11 mouse cellular contexts compared by ENCODE assay signal in genomic region chrX:100395026-100395425, GRCm38 (mm10). TPM values are rescaled to one million over a fixed set of nuclear protein-coding genes. Genes with fewer than 3 reads are reported as not detected.
DNase-seq lines count a peak whose midpoint lies in the region; ATAC-seq and TF ChIP-seq lines count a peak whose summit lies in the region.
"Had no signal": no experiment of that assay in that cellular context is flagged by ENCODE, and none has a peak within 500 bp of the region (broad histone marks: within the 10 kb centered on the region; RNA-seq: fewer than 3 reads in every experiment).

No protein-coding gene starts in this region.

- no peak overlapping the region for H3K4me2 ChIP-seq in forebrain, postnatal 0 days (ENCODE audit: low read depth)
- H3K4me2 ChIP-seq in forebrain, embryonic 14.5 days (ENCODE audit: low read length), result no peak overlapping the region
- no peak overlapping the region for H3K4me2 ChIP-seq in stomach, postnatal 0 days (replicated peaks; ENCODE audit: low read depth)
- H3K4me2 ChIP-seq: embryonic facial prominence, embryonic 13.5 days had no signal

- no peaks in the 10 kb centered on the region for H3K27me3 ChIP-seq in forebrain, postnatal 0 days (ENCODE audit: insufficient read depth, low read length)
- no peaks in the 10 kb centered on the region for H3K27me3 ChIP-seq in forebrain, embryonic 14.5 days (replicated peaks; ENCODE audit: control insufficient read depth, insufficient read depth, low read length)
- no peaks in the 10 kb centered on the region for H3K27me3 ChIP-seq in stomach, postnatal 0 days (ENCODE audit: control insufficient read depth, insufficient read depth, low read length)

- peak; percentile 25 for TF ChIP-seq CTCF in forebrain, postnatal 0 days (IDR thresholded peaks at IDR 0.05; ENCODE audit: low read depth)
- TF ChIP-seq CTCF in stomach, postnatal 0 days (IDR thresholded peaks at IDR 0.05; ENCODE audit: low read depth), result peak; percentile 67

- 85% methylated on average over 8 of the region's 8 CpGs for WGBS in forebrain, postnatal 0 days
- 81% methylated on average over 8 of the region's 8 CpGs for WGBS in forebrain, embryonic 14.5 days
- 85% methylated on average over 8 of the region's 8 CpGs for WGBS in stomach, postnatal 0 days

- no peak for DNase-seq in forebrain, postnatal 0 days
- DNase-seq in forebrain, embryonic 14.5 days (ENCODE audit: low spot score), result no peak
- peak; percentile 5 for DNase-seq in retina, postnatal 1 day
- DNase-seq in retina, embryonic 14.5 days (ENCODE audit: low spot score), result no peak
- peak; percentile 33 for DNase-seq in stomach, postnatal 0 days (ENCODE audit: low spot score)
- DNase-seq in frontal cortex, adult 2 months (ENCODE audit: extremely low spot score in 1 of 2, low spot score in 1 of 2), result no peak
- no peak for DNase-seq in ovary, postnatal 14 days (ENCODE audit: low spot score)

- ATAC-seq in forebrain, postnatal 0 days, result no peak
- ATAC-seq in forebrain, embryonic 14.5 days, result no peak
- peak; percentile 87 for ATAC-seq in granulocyte monocyte progenitor cell, adult 5-6 weeks (replicated peaks; ENCODE audit: poor library complexity, severe bottlenecking)
- ATAC-seq in stomach, postnatal 0 days (ENCODE audit: low FRiP score, low TSS enrichment), result no peak

- TF ChIP-seq EP300 in stomach, postnatal 0 days (optimal IDR thresholded peaks at IDR 0.05), result no peak

- H3K4me3 ChIP-seq in forebrain, postnatal 0 days (ENCODE audit: low read depth, low read length), result no peak overlapping the region
- H3K4me3 ChIP-seq in forebrain, embryonic 14.5 days (ENCODE audit: low read depth, low read length), result no peak overlapping the region
- no peak overlapping the region for H3K4me3 ChIP-seq in stomach, postnatal 0 days (ENCODE audit: low read depth, low read length)
- H3K4me3 ChIP-seq: embryonic facial prominence, embryonic 13.5 days had no signal

- H3K9me3 ChIP-seq in forebrain, postnatal 0 days (ENCODE audit: low read length), result no peaks in the 10 kb centered on the region
- no peaks in the 10 kb centered on the region for H3K9me3 ChIP-seq in forebrain, embryonic 14.5 days (replicated peaks; ENCODE audit: control insufficient read depth, low read length)
- H3K9me3 ChIP-seq in stomach, postnatal 0 days (ENCODE audit: control insufficient read depth, low read length), result no peaks in the 10 kb centered on the region
- H3K9me3 ChIP-seq: embryonic facial prominence, embryonic 13.5 days had no signal

- H3K36me3 ChIP-seq in forebrain, postnatal 0 days (ENCODE audit: insufficient read depth), result no peaks in the 10 kb centered on the region
- no peaks in the 10 kb centered on the region for H3K36me3 ChIP-seq in forebrain, embryonic 14.5 days (ENCODE audit: control insufficient read depth, insufficient read depth, low read length)
- H3K36me3 ChIP-seq in stomach, postnatal 0 days (ENCODE audit: control insufficient read depth, insufficient read depth, low read length), result no peaks in the 10 kb centered on the region
- H3K36me3 ChIP-seq: embryonic facial prominence, embryonic 13.5 days had no signal

- no peaks in the 10 kb centered on the region for H3K4me1 ChIP-seq in forebrain, postnatal 0 days (ENCODE audit: insufficient read depth)
- no peaks in the 10 kb centered on the region for H3K4me1 ChIP-seq in forebrain, embryonic 14.5 days (ENCODE audit: control insufficient read depth, insufficient read depth, low read length)
- H3K4me1 ChIP-seq in stomach, postnatal 0 days (replicated peaks; ENCODE audit: control insufficient read depth, insufficient read depth), result no peaks in the 10 kb centered on the region
- H3K4me1 ChIP-seq: embryonic facial prominence, embryonic 13.5 days had no signal

- no peak overlapping the region for H3K9ac ChIP-seq in forebrain, postnatal 0 days
- no peak overlapping the region for H3K9ac ChIP-seq in forebrain, embryonic 14.5 days (ENCODE audit: low read length)
- no peak overlapping the region for H3K9ac ChIP-seq in stomach, postnatal 0 days (ENCODE audit: low read length)
- H3K9ac ChIP-seq: embryonic facial prominence, embryonic 13.5 days had no signal

- no peak overlapping the region for H3K27ac ChIP-seq in forebrain, postnatal 0 days (ENCODE audit: low read depth, low read length)
- H3K27ac ChIP-seq in forebrain, embryonic 14.5 days (ENCODE audit: low read depth, low read length), result no peak overlapping the region
- H3K27ac ChIP-seq in stomach, postnatal 0 days (replicated peaks), result no peak overlapping the region
- H3K27ac ChIP-seq: embryonic facial prominence, embryonic 13.5 days had no signal

RNA-seq across cellular contexts. Expression of gene Otud6a, which starts 33.8 kb away (rescaled TPM):
- total RNA-seq in forebrain, postnatal 0 days (2014; rRNA removed), result not detected in 2 replicates
- polyA plus RNA-seq in forebrain, postnatal 0 days (2015; fragmentation: Nextera tagmentation; extraction: Ambion mirVana), result not detected in 2 replicates
- polyA plus RNA-seq in forebrain, embryonic 14.5 days (2014; fragmentation: Nextera tagmentation; extraction: Ambion mirVana), result not detected in 2 replicates
- not detected in 2 replicates for total RNA-seq in granulocyte monocyte progenitor cell, adult 5-6 weeks (2014; fragmentation: Nextera tagmentation)
- total RNA-seq in granulocyte monocyte progenitor cell, adult 5-6 weeks (2017), result not detected in 2 replicates
- not detected in 2 replicates for polyA plus RNA-seq in stomach, postnatal 0 days (2015; fragmentation: Nextera tagmentation; extraction: Ambion mirVana)
- polyA plus RNA-seq in frontal cortex, adult 2 months (2012; rRNA removed), result not detected in 2 replicates
- polyA plus RNA-seq: embryonic facial prominence, embryonic 13.5 days; intestine, embryonic 14.5 days; small intestine, adult 2 months had no signal

RNA-seq across cellular contexts. Expression of gene Awat2, which starts 47.5 kb away (rescaled TPM):
- total RNA-seq in forebrain, postnatal 0 days (2014; rRNA removed), result 0.46 TPM in 1 of 2 replicates, not detected in the other
- 0.06 and 0.16 TPM in 2 replicates for polyA plus RNA-seq in forebrain, postnatal 0 days (2015; fragmentation: Nextera tagmentation; extraction: Ambion mirVana)
- polyA plus RNA-seq in forebrain, embryonic 14.5 days (2014; fragmentation: Nextera tagmentation; extraction: Ambion mirVana), result 0.26 and 0.32 TPM in 2 replicates
- 1.0 and 5.3 TPM in 2 replicates for total RNA-seq in granulocyte monocyte progenitor cell, adult 5-6 weeks (2014; fragmentation: Nextera tagmentation)
- total RNA-seq in granulocyte monocyte progenitor cell, adult 5-6 weeks (2017), result 2.5 and 2.6 TPM in 2 replicates
- polyA plus RNA-seq in stomach, postnatal 0 days (2015; fragmentation: Nextera tagmentation; extraction: Ambion mirVana), result 0.36 and 0.39 TPM in 2 replicates
- 0.22 and 0.34 TPM in 2 replicates for polyA plus RNA-seq in frontal cortex, adult 2 months (2012; rRNA removed)

Comparison
In these comparisons a context has a peak if more than half of its experiments do, and no peak if none do; other contexts are left out.
1. DNase-seq: peak in retina, postnatal 1 day (single experiment) and stomach, postnatal 0 days (single experiment); none in forebrain, postnatal 0 days (single experiment), forebrain, embryonic 14.5 days (single experiment), retina, embryonic 14.5 days (single experiment), frontal cortex, adult 2 months (0 of 2) and ovary, postnatal 14 days (single experiment).